Mouse (Mus musculus): ENCODE measurements around the gene Elavl1. TPM values are rescaled to one million over a fixed set of nuclear protein-coding genes. Genes with fewer than 3 reads are reported as not detected.
A peak's percentile ranks its signal among the peaks of the same experiment; 100 is the strongest.

The Elavl1 gene
- total RNA-seq, 2 experiments from 2014 or later = 65.5 to 75.7 TPM

GRCm38 (mm10) chr8:4258678-4259077, 66.5 kb downstream of the Elavl1 start:
- peak in 1 of 2 experiments; percentile 65 for DNase-seq (ENCODE audit: low spot score in 2 of 2)

GRCm38 (mm10) chr8:4258233-4258632, 67.0 kb downstream of the Elavl1 start:
- DNase-seq (ENCODE audit: low spot score in 2 of 2) = peak; percentile 90 to 94

GRCm38 (mm10) chr8:4257350-4257749, 67.9 kb downstream of the Elavl1 start:
- DNase-seq (ENCODE audit: low spot score in 2 of 2) = no peak

GRCm38 (mm10) chr8:4256911-4257310, 68.3 kb downstream of the Elavl1 start:
- DNase-seq (ENCODE audit: low spot score in 2 of 2) = peak; percentile 77 to 78

- DNase-seq (ENCODE audit: low spot score in 2 of 2) = peak in 1 of 2 experiments; percentile 22
These were observed 69.7 kb downstream of the Elavl1 start for GRCm38 (mm10) chr8:4255471-4255870.

GRCm38 (mm10) chr8:4254001-4254400, 71.2 kb downstream of the Elavl1 start:
- DNase-seq (ENCODE audit: low spot score in 2 of 2) = peak; percentile 74 to 81

GRCm38 (mm10) chr8:4252934-4253841, 72.0 kb downstream of the Elavl1 start, which contains the start of gene Snapc2:
TSS of gene Snapc2 (plus strand) at chr8:4253080.
- peak; percentile 93 to 95 for DNase-seq (ENCODE audit: low spot score in 2 of 2)

GRCm38 (mm10) chr8:4252116-4252760, 73.0 kb downstream of the Elavl1 start:
- DNase-seq (ENCODE audit: low spot score in 2 of 2) = no peak

GRCm38 (mm10) chr8:4250306-4250970, 74.8 kb downstream of the Elavl1 start:
- DNase-seq (ENCODE audit: low spot score in 2 of 2) = peak; percentile 85 to 93

- peak in 1 of 2 experiments; percentile 25 for DNase-seq (ENCODE audit: low spot score in 2 of 2)
These were observed 76.0 kb downstream of the Elavl1 start for GRCm38 (mm10) chr8:4249213-4249612.

- DNase-seq (ENCODE audit: low spot score in 2 of 2) = peak in 1 of 2 experiments; percentile 16
These were observed 77.2 kb downstream of the Elavl1 start, which contains the start of gene Tgfbr3l for GRCm38 (mm10) chr8:4247951-4248540. TSS of gene Tgfbr3l (plus strand) at chr8:4248214.

- no peak for DNase-seq (ENCODE audit: low spot score in 2 of 2)
These were observed 78.0 kb downstream of the Elavl1 start for GRCm38 (mm10) chr8:4247241-4247640.

- DNase-seq (ENCODE audit: low spot score in 2 of 2) = peak in 1 of 2 experiments; percentile 16
These were observed 79.5 kb downstream of the Elavl1 start for GRCm38 (mm10) chr8:4245737-4246136.

GRCm38 (mm10) chr8:4245061-4245460, 80.2 kb downstream of the Elavl1 start:
- DNase-seq (ENCODE audit: low spot score in 2 of 2) = no peak

GRCm38 (mm10) chr8:4239193-4239890, 85.9 kb downstream of the Elavl1 start:
- peak in 1 of 2 experiments; percentile 62 for DNase-seq (ENCODE audit: low spot score in 2 of 2)

GRCm38 (mm10) chr8:4238434-4239192, 86.6 kb downstream of the Elavl1 start, which contains the start of the genes Map2k7 and Gm49320:
TSS of gene Map2k7 (plus strand) at chr8:4238740.
TSS of gene Gm49320 (plus strand) at chr8:4238865.
- peak; percentile 99 to 100 for DNase-seq (ENCODE audit: low spot score in 2 of 2)

- no peak for DNase-seq (ENCODE audit: low spot score in 2 of 2)
These were observed 87.3 kb downstream of the Elavl1 start for GRCm38 (mm10) chr8:4237814-4238433.

Data from layer of hippocampus, postnatal 10 days (tissue).